Mouse (Mus musculus): ENCODE measurements around the gene Tnfrsf8.

- no peak for TF ChIP-seq CTCF (IDR thresholded peaks at IDR 0.05; ENCODE audit: low read depth)
- no peak for TF ChIP-seq EP300 (IDR thresholded peaks at IDR 0.05; ENCODE audit: low read depth)
Measured at GRCm38 (mm10) chr4:145224613-145225012, 90.4 kb downstream of the Tnfrsf8 start.
